Mouse (Mus musculus): Measurements from ENCODE around the gene Eml3.
"Not testable (repeated sequence)": the region's sequence is repeated elsewhere in the genome, so short reads cannot be mapped to it uniquely, and the experiment has no call there.

Gene Eml3

GRCm38 (mm10) chr19:8929224-8930088 is at the start of gene Eml3, which contains the start of gene Rom1:
TSS of gene Eml3 (plus strand) at chr19:8929552.
TSS of gene Rom1 (minus strand) at chr19:8929356.
- peak; percentile 99 for DNase-seq (ENCODE audit: low read depth, low spot score)

GRCm38 (mm10) chr19:8880311-8881033 is 48.9 kb upstream of the Eml3 start, which contains the start of gene Uqcc3:
TSS of gene Uqcc3 (minus strand) at chr19:8880923.
- peak; percentile 80 for DNase-seq (ENCODE audit: low read depth, low spot score)

- DNase-seq (ENCODE audit: low read depth, low spot score) = no peak
Measured at GRCm38 (mm10) chr19:8881034-8881392, 48.3 kb upstream of the Eml3 start.

GRCm38 (mm10) chr19:8883616-8884015 is 45.7 kb upstream of the Eml3 start, which contains the start of the genes Lbhd1 and Gm49403:
TSS of gene Lbhd1 (plus strand) at chr19:8883732.
TSS of gene Gm49403 (plus strand) at chr19:8883930.
- peak; percentile 95 for DNase-seq (ENCODE audit: low read depth, low spot score)

- DNase-seq (ENCODE audit: low read depth, low spot score) = no peak
Measured at GRCm38 (mm10) chr19:8886916-8887584, 42.3 kb upstream of the Eml3 start.

- DNase-seq (ENCODE audit: low read depth, low spot score) = no peak
Measured at GRCm38 (mm10) chr19:8887585-8888463, 41.5 kb upstream of the Eml3 start.

GRCm38 (mm10) chr19:8888511-8889385 is 40.6 kb upstream of the Eml3 start, which contains the start of the genes 1810009A15Rik and Gm49416:
TSS of gene 1810009A15Rik (plus strand) at chr19:8888853.
TSS of gene Gm49416 (plus strand) at chr19:8888926.
- peak; percentile 86 for DNase-seq (ENCODE audit: low read depth, low spot score)

- DNase-seq (ENCODE audit: low read depth, low spot score) = peak; percentile 82
Measured at GRCm38 (mm10) chr19:8892829-8893766, 36.3 kb upstream of the Eml3 start, which contains the start of gene Ints5. TSS of gene Ints5 (plus strand) at chr19:8893005.

GRCm38 (mm10) chr19:8895397-8895960 is 33.9 kb upstream of the Eml3 start:
- no peak for DNase-seq (ENCODE audit: low read depth, low spot score)

- not testable (repeated sequence) for DNase-seq (ENCODE audit: low read depth, low spot score)
Measured at GRCm38 (mm10) chr19:8896231-8896630, 33.1 kb upstream of the Eml3 start.

GRCm38 (mm10) chr19:8897211-8897864 is 32.0 kb upstream of the Eml3 start:
- DNase-seq (ENCODE audit: low read depth, low spot score) = not testable (repeated sequence)

- peak; percentile 87 for DNase-seq (ENCODE audit: low read depth, low spot score)
Measured at GRCm38 (mm10) chr19:8897865-8898495, 31.4 kb upstream of the Eml3 start, which contains the start of gene Ganab. TSS of gene Ganab (plus strand) at chr19:8898071.

GRCm38 (mm10) chr19:8898576-8898975 is 30.8 kb upstream of the Eml3 start:
- no peak for DNase-seq (ENCODE audit: low read depth, low spot score)

- no peak for DNase-seq (ENCODE audit: low read depth, low spot score)
Measured at GRCm38 (mm10) chr19:8899079-8899478, 30.3 kb upstream of the Eml3 start.

- no peak for DNase-seq (ENCODE audit: low read depth, low spot score)
Measured at GRCm38 (mm10) chr19:8903412-8903811, 25.9 kb upstream of the Eml3 start.

GRCm38 (mm10) chr19:8908531-8908930 is 20.8 kb upstream of the Eml3 start:
- DNase-seq (ENCODE audit: low read depth, low spot score) = no peak

- no peak for DNase-seq (ENCODE audit: low read depth, low spot score)
Measured at GRCm38 (mm10) chr19:8911810-8912209, 17.5 kb upstream of the Eml3 start.
